Mouse (Mus musculus) ES-Bruce4 (cell line): ENCODE measurements around the gene Krt76.

Source experiments
- CTCF ChIP-seq: IDR thresholded peaks from one replicate; pipeline ENCODE4 v1.8.1; 2011; ENCODE audit warnings: low read depth, low read length
- EP300 ChIP-seq: IDR thresholded peaks from 2 replicates; pipeline ENCODE4 v1.6.1; 2011; ENCODE audit warnings: low read depth, low read length; ENCODE audit not compliant: insufficient read depth
- POLR2A ChIP-seq: IDR thresholded peaks from one replicate; pipeline ENCODE4 v1.8.1; 2011; ENCODE audit warnings: low read length; ENCODE audit not compliant: insufficient read depth

GRCm38 (mm10) chr15:101925041-101925440 is 32.3 kb upstream of the Krt76 start:
- TF ChIP-seq EP300 = no peak
- TF ChIP-seq CTCF = no peak
- no peak for TF ChIP-seq POLR2A
